Mouse (Mus musculus): ENCODE data around the gene Elavl3.

DNA sequence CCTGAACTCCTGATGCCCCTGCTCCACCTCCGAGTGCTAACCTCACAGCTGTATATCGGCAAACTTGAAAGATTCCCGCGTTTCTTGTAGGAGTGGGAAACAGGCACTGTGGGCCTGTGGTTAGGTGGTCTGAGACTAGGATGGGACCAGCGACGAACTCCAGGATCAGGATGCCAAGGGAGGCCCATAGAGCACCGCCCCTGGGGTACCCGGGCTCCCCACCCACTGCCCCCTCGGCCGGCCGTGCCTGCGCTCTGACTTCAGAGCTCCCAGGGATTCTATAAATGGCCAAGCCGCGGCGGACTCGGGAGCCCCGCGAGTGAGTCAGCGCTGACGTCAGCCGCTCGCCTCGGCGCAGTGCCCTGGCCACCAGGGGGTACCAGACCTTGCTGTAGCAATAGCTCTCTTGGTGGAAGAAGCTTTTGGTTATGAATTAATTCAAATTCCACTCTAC is 44.1 kb upstream of the Elavl3 start:
- TF ChIP-seq POLR2A (IDR thresholded peaks at IDR 0.05; ENCODE audit: control insufficient read depth in 1 of 2, insufficient read depth in 1 of 2, low read depth in 1 of 2, low read length in 2 of 2, poor library complexity in 1 of 2) (peak; percentile 60 to 68; a peak in 3 of 4 replicates), E2F4 (IDR thresholded peaks at IDR 0.05; ENCODE audit: borderline replicate concordance, low read depth, low read length) (no peak), GATA1 (IDR thresholded peaks at IDR 0.05; ENCODE audit: low read depth, low read length) (peak; percentile 30; the same call in 1 of the 2 replicates), CHD2 (IDR thresholded peaks at IDR 0.05; ENCODE audit: low read length) (no peak), CTCF (IDR thresholded peaks at IDR 0.05 in 2 of 3, conservative IDR thresholded peaks at IDR 0.05 in 1 of 3; ENCODE audit: control insufficient read depth in 1 of 3, insufficient read depth in 1 of 3, low read depth in 2 of 3, low read length in 3 of 3, poor library complexity in 1 of 3, severe bottlenecking in 1 of 3) (peak; percentile 92 to 97 (median 97)), MXI1 (IDR thresholded peaks at IDR 0.05; ENCODE audit: low read depth, low read length) (no peak), RAD21 (IDR thresholded peaks at IDR 0.05; ENCODE audit: low read depth, low read length) (peak; percentile 70), UBTF (IDR thresholded peaks at IDR 0.05; ENCODE audit: borderline replicate concordance, insufficient read depth, low read depth, low read length) (no peak), MAZ (IDR thresholded peaks at IDR 0.05; ENCODE audit: low read depth, low read length) (no peak), TAL1 (IDR thresholded peaks at IDR 0.05; ENCODE audit: low read length) (no peak), CHD1 (IDR thresholded peaks at IDR 0.05; ENCODE audit: low read depth, low read length) (no peak), USF1 (IDR thresholded peaks at IDR 0.05; ENCODE audit: low read depth, low read length) (no peak), HCFC1 (IDR thresholded peaks at IDR 0.05; ENCODE audit: low read depth, low read length) (0 out of 2 replicates have a peak, but pooled peaks have one; percentile 12), TBP (IDR thresholded peaks at IDR 0.05; ENCODE audit: low read depth, low read length) (no peak; the same call in 1 of the 2 replicates)

Data from MEL (cell line).